Mouse (Mus musculus) hindbrain, embryonic 14.5 days (tissue): ENCODE results near the gene Cyb5r3. TPM values are rescaled to one million over a fixed set of nuclear protein-coding genes. Genes with fewer than 3 reads are reported as not detected.

Source experiments
- ATAC-seq: fragments of 200-750 bp; cut with Nextera tagmentation; 2 replicates; pipeline ENCODE4 v1.8.0; 2017; ENCODE audit warnings: moderate number of reproducible peaks, mild to moderate bottlenecking, moderate TSS enrichment, moderate library complexity; ENCODE audit not compliant: low FRiP score
- DNase-seq: peaks from one replicate; pipeline ENCODE4 v3.0.0-alpha.2; 2015; ENCODE audit warnings: low spot score
- H3K27ac ChIP-seq: fragments of 300-500 bp; sonication (generic); 2 replicates; pipeline ENCODE4 v1.5.1; 2014; ENCODE audit warnings: mild to moderate bottlenecking, moderate library complexity
- H3K27me3 ChIP-seq: fragments of 300-500 bp; sonication (generic); 2 replicates; pipeline ENCODE4 v1.6.1; 2014; ENCODE audit warnings: mild to moderate bottlenecking, low read length, mixed read lengths; ENCODE audit not compliant: control insufficient read depth, insufficient read depth
- H3K36me3 ChIP-seq: fragments of 300-500 bp; sonication (generic); replicated peaks from 2 replicates; pipeline ENCODE4 v1.6.1; 2014; ENCODE audit not compliant: control insufficient read depth, insufficient read depth
- H3K4me1 ChIP-seq: fragments of 300-500 bp; sonication (generic); replicated peaks from 2 replicates; pipeline ENCODE4 v1.6.1; 2014; ENCODE audit warnings: antibody characterized with exemption, low read length, mixed read lengths; ENCODE audit not compliant: control insufficient read depth, insufficient read depth
- H3K4me2 ChIP-seq: fragments of 300-500 bp; sonication (generic); replicated peaks from 2 replicates; pipeline ENCODE4 v1.6.1; 2014; ENCODE audit warnings: mild to moderate bottlenecking, moderate library complexity
- H3K4me3 ChIP-seq: fragments of 300-500 bp; sonication (generic); replicated peaks from 2 replicates; pipeline ENCODE4 v1.5.1; 2014; ENCODE audit warnings: mild to moderate bottlenecking, low read length
- H3K9ac ChIP-seq: fragments of 300-500 bp; sonication (generic); 2 replicates; pipeline ENCODE4 v1.6.1; 2014
- H3K9me3 ChIP-seq: fragments of 300-500 bp; sonication (generic); 2 replicates; pipeline ENCODE4 v1.6.1; 2016; ENCODE audit warnings: low read length; ENCODE audit not compliant: control insufficient read depth
- WGBS: fragments of 180-500 bp; shearing (Covaris S2); extraction: QIAGEN DNeasy Blood & Tissue Kit; methylation state at CpG from one replicate; pipeline ENCODE4 v1.1.7; 2014; 5-methylcytosine and 5-hydroxymethylcytosine counted together
- polyA plus RNA-seq: library from polyadenylated mRNA; unstranded; fragments of >200 nt; fragmentation: Nextera tagmentation; extraction: Ambion mirVana; gene quantifications from 2 replicates; pipeline ENCODE4 v1.2.1, GENCODE M21; 2014

The Cyb5r3 gene
- polyA plus RNA-seq, 1 experiment from 2014 or later = 129 TPM

GRCm38 (mm10) chr15:83164971-83165471, 7.4 kb downstream of the Cyb5r3 start:
- Histone ChIP-seq H3K9ac (no peak overlapping the region), H3K4me2 (no peak overlapping the region), H3K27me3 (no peaks in the 10 kb centered on the region), H3K36me3 (peaks cover 26% of the 10 kb centered on the region), H3K9me3 (no peaks in the 10 kb centered on the region), H3K27ac (no peak overlapping the region), H3K4me3 (no peak overlapping the region), H3K4me1 (0 out of 2 replicates have a peak, but pooled peaks cover 2% of the 10 kb centered on the region)
- WGBS = 83% methylated on average over 5 of the region's 5 CpGs
- ATAC-seq (no peak), DNase-seq (no peak)

GRCm38 (mm10) chr15:83162818-83163485, 9.4 kb downstream of the Cyb5r3 start:
- no peak for DNase-seq
- Histone ChIP-seq H3K27ac (no peak overlapping the region), H3K27me3 (no peaks in the 10 kb centered on the region), H3K4me1 (no peaks in the 10 kb centered on the region), H3K4me2 (no peak overlapping the region), H3K9ac (no peak overlapping the region), H3K9me3 (no peaks in the 10 kb centered on the region), H3K36me3 (peaks cover 46% of the 10 kb centered on the region), H3K4me3 (no peak overlapping the region)
- no peak for ATAC-seq
- 91% methylated on average over 11 of the region's 11 CpGs for WGBS

DNA sequence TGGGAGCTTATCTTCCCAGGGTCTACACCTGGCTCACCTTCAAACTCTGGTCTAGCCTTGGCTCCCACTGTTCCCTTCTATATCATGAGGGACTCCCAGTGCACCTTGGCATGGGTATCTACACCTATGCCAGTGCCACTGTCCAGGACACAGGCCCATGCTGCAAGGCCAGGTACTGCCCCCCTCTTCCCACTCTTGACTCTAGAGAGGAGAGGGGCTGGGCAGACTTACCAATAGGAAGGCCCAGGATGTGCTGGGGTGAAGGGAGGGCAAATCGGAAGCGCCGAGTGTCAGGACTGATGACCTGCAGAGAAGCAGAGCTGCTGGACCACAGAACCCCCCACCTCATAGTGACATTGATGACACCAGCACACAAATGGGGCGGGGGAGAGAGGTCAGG, 10.4 kb downstream of the Cyb5r3 start:
- no peaks in the 10 kb centered on the region for H3K27me3 ChIP-seq
- no peak overlapping the region for H3K4me2 ChIP-seq
- no peak overlapping the region for H3K27ac ChIP-seq
- DNase-seq = no peak
- no peak overlapping the region for H3K4me3 ChIP-seq
- peaks cover 52% of the 10 kb centered on the region for H3K36me3 ChIP-seq
- no peaks in the 10 kb centered on the region for H3K9me3 ChIP-seq
- no peak for ATAC-seq
- 88% methylated on average over 4 of the region's 4 CpGs for WGBS
- no peak overlapping the region for H3K9ac ChIP-seq
- H3K4me1 ChIP-seq = no peaks in the 10 kb centered on the region

DNA sequence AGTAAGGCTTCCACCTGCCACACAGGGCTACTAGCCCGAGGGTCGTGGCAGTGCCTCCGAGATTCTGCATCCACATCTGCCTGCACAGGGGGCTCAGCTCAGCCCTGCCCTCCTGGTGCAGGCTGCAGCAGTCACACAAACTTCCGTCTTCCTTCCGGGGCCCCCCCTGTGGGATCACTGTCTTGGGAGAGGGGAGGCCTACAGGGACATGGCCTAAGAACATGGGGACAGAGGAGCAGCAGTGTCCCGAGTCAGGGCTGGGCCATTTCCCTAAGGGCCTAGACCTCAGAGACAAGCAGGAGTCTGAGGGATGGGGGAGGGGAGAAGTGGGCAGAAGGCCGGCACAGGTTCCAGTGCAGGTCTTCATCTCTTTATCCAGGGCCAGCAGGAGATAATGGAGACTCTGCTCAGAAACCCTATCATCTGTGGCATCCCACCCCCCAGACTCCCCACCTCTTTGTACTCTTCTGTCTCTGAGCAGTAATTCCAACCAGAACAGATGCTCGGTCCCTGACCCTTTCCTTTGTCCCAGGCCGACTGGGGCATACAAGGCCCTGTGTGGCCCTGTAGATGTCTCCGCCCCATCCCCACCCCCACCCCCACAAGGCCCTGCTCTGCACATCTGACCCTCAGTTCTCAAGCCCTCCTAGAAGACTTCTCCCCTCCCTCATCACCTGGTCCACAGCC, 11.2 kb downstream of the Cyb5r3 start:
- Histone ChIP-seq H3K36me3 (peaks cover 54% of the 10 kb centered on the region), H3K4me1 (no peaks in the 10 kb centered on the region), H3K27ac (no peak overlapping the region), H3K9me3 (no peaks in the 10 kb centered on the region), H3K27me3 (no peaks in the 10 kb centered on the region), H3K9ac (no peak overlapping the region), H3K4me2 (no peak overlapping the region), H3K4me3 (no peak overlapping the region)
- WGBS = 19% methylated on average over 10 of the region's 10 CpGs
- ATAC-seq (no peak), DNase-seq (no peak)

DNA sequence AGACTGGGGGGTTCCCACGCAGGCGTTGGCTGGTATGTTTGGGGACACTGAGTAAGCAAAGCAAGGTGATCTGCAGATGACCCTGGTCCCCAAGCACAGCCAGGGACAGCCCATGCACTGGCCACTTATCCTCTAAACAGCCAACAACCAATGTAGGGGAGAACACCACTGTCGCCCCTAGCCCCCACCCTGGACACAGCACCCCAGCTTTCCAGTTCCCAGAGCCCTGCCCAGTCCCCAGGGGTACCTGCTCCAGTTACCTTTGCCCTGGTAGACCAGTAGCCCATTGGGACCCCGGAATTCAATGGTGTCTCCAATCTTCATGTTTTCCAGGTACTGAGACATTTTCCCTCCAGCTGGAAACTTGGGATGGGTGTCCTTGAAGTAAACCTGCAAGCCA, 11.8 kb downstream of the Cyb5r3 start:
- no peaks in the 10 kb centered on the region for H3K27me3 ChIP-seq
- peaks cover 60% of the 10 kb centered on the region for H3K36me3 ChIP-seq
- H3K9me3 ChIP-seq = no peaks in the 10 kb centered on the region
- H3K4me2 ChIP-seq = no peak overlapping the region
- 90% methylated on average over 4 of the region's 4 CpGs for WGBS
- no peak for DNase-seq
- H3K9ac ChIP-seq = no peak overlapping the region
- ATAC-seq = no peak
- H3K4me1 ChIP-seq = no peaks in the 10 kb centered on the region
- no peak overlapping the region for H3K27ac ChIP-seq
- no peak overlapping the region for H3K4me3 ChIP-seq

DNA sequence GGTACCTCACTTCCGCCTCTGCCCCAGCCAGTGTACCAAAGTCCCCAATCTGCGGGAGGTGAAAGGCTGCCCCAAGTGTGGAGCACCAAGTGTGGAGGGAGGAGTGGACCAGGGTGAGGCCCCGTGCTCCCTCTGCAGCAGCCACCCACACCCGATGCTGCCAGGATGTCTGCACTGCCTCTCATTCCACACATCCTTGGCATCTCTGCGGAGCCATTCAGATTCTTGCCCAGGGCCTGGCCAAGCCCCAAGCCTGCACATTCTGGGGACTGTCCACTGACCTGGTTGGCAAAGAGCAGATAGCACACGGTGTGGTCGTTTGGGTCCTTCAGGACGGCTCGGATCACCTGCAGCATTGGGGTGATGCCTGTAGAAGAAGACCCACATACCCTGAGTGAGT, 12.6 kb downstream of the Cyb5r3 start:
- H3K27me3 ChIP-seq = no peaks in the 10 kb centered on the region
- WGBS = 95% methylated on average over 9 of the region's 9 CpGs
- H3K36me3 ChIP-seq = peaks cover 58% of the 10 kb centered on the region

DNA sequence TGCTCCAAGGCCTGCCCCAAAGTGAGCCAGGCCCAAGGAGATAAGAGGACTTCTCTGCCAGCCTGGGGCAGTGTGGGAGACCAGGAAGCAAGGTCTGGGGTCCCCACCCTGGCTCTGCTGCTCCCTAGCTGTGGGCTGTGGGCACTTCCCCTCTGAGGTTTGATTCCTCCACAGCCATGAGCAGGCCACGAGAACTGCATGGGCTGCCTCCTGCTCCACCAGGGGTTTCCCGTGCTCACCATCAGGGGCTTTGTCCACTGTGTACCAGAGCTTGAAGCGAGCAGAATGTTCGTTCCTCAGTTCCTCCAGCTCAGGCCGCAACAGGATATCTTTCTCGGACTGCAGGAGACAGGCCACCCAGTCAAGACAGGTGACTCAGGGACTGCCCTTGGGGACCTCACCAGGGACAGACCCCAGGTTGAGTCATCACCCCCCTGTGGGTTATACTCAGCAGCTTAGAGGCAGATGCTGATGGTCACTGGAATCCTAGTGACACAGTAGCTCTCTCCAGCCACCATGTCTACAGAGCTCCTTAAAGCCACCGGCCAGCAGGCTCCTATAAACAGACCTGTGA, 13.7 kb downstream of the Cyb5r3 start:
- Histone ChIP-seq H3K36me3 (peaks cover 63% of the 10 kb centered on the region), H3K4me1 (no peaks in the 10 kb centered on the region), H3K9me3 (no peaks in the 10 kb centered on the region), H3K27me3 (no peaks in the 10 kb centered on the region), H3K4me2 (no peak overlapping the region), H3K4me3 (no peak overlapping the region), H3K9ac (no peak overlapping the region), H3K27ac (no peak overlapping the region)
- DNase-seq = no peak
- no peak for ATAC-seq
- WGBS = 93% methylated on average over 7 of the region's 7 CpGs

More for the DNA sequence above, 12.6 kb downstream of the Cyb5r3 start:
- DNase-seq = no peak
- Histone ChIP-seq H3K4me1 (no peaks in the 10 kb centered on the region), H3K27ac (no peak overlapping the region), H3K4me3 (no peak overlapping the region), H3K9me3 (no peaks in the 10 kb centered on the region), H3K9ac (no peak overlapping the region), H3K4me2 (no peak overlapping the region)
- ATAC-seq = no peak

DNA sequence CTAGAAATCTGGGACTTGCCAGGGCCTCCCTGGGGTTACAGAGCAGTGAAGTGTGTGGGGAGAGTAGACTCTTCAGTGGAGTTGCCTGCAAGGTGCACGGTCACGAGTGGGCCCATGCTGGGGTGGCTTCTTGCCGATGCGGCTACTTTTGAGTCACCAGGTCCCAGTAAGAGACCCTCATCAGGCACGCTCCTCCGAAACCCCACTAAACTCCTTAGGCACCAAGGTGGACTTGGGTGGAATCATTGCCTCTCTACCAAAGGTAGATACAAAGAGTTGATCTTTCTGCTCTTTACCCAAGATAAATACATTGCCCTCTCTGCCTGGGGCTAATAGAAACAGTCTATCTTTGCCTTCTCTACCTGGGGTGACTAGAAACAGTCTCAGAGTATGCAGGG, 14.7 kb downstream of the Cyb5r3 start:
- no peaks in the 10 kb centered on the region for H3K4me1 ChIP-seq
- H3K36me3 ChIP-seq = peaks cover 65% of the 10 kb centered on the region
- no peak overlapping the region for H3K4me2 ChIP-seq
- no peak for ATAC-seq
- no peaks in the 10 kb centered on the region for H3K27me3 ChIP-seq
- 92% methylated on average over 6 of the region's 6 CpGs for whole genome bisulfite sequencing
- no peak overlapping the region for H3K9ac ChIP-seq
- H3K27ac ChIP-seq = no peak overlapping the region
- H3K4me3 ChIP-seq = no peak overlapping the region
- no peak for DNase-seq
- no peaks in the 10 kb centered on the region for H3K9me3 ChIP-seq

DNA sequence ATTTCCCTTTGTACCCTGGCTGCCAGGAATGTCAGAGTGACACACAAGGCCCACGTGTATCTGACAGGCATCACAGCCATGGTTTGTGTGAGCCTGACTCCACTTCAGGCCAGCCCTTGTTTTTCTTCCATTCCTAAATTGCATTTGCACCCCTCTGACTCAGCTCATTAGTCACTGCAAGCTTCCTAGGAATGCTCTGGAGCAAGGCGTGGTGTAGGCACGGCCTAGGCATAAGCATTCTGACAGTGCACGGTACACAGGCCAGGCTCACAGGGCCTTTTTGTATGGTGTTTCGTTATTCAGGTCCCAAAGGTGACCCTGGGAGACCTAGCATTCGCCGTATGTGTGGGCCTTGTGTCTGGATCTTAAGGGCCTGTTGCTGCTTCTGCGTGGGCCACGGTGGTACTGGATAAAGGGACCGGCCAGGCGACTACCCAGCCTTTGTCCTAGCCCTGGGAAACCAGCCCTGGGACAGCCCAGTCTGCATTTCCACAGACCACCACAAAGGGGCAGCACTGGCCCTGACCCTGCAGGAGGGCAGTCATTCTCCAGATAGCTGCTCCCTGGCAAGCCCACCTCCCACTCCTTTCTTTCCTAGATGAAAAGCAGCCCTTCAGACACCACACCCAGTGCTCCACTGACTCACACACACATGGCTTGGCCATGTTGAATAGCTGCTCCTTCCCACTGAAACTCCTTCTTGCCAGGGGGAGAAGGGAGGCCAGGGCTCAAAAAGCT, 15.3 kb downstream of the Cyb5r3 start:
- H3K9ac ChIP-seq = no peak overlapping the region
- H3K27me3 ChIP-seq = no peaks in the 10 kb centered on the region
- H3K4me2 ChIP-seq = no peak overlapping the region
- no peaks in the 10 kb centered on the region for H3K4me1 ChIP-seq
- DNase-seq (no peak), ATAC-seq (no peak)
- H3K4me3 ChIP-seq = no peak overlapping the region
- 74% methylated on average over 11 of the region's 11 CpGs for WGBS
- no peaks in the 10 kb centered on the region for H3K9me3 ChIP-seq
- no peak overlapping the region for H3K27ac ChIP-seq
- peaks cover 60% of the 10 kb centered on the region for H3K36me3 ChIP-seq
